Mouse (Mus musculus) stomach, embryonic 16.5 days (tissue): ENCODE results near the gene Ssmem1. TPM values are rescaled to one million over a fixed set of nuclear protein-coding genes. Genes with fewer than 3 reads are reported as not detected.

Source experiments
- ATAC-seq: fragments of 200-750 bp; cut with Nextera tagmentation; 2 replicates; pipeline ENCODE4 v1.8.0; 2017; ENCODE audit warnings: moderate number of reproducible peaks, moderate TSS enrichment; ENCODE audit not compliant: insufficient read depth, low FRiP score
- H3K27ac ChIP-seq: fragments of 300-500 bp; sonication (generic); 2 replicates; pipeline ENCODE4 v1.5.1; 2014; ENCODE audit warnings: low read length
- H3K27me3 ChIP-seq: fragments of 300-500 bp; sonication (generic); 2 replicates; pipeline ENCODE4 v1.6.1; 2014; ENCODE audit warnings: low read length, control low read depth, mixed read lengths; ENCODE audit not compliant: control insufficient read depth, insufficient read depth
- H3K36me3 ChIP-seq: fragments of 300-500 bp; sonication (generic); 2 replicates; pipeline ENCODE4 v1.6.1; 2014; ENCODE audit warnings: low read length; ENCODE audit not compliant: control insufficient read depth, insufficient read depth
- H3K4me1 ChIP-seq: fragments of 300-500 bp; sonication (generic); 2 replicates; pipeline ENCODE4 v1.6.1; 2014; ENCODE audit warnings: low read length, control low read depth, mixed read lengths; ENCODE audit not compliant: control insufficient read depth, insufficient read depth
- H3K4me2 ChIP-seq: fragments of 300-500 bp; sonication (generic); 2 replicates; pipeline ENCODE4 v1.6.1; 2014; ENCODE audit warnings: low read depth, low read length, mixed read lengths
- H3K4me3 ChIP-seq: fragments of 300-500 bp; sonication (generic); replicated peaks from 2 replicates; pipeline ENCODE4 v1.5.1; 2014; ENCODE audit warnings: mild to moderate bottlenecking, low read length
- H3K9ac ChIP-seq: fragments of 300-500 bp; sonication (generic); 2 replicates; pipeline ENCODE4 v1.6.1; 2014; ENCODE audit warnings: low read length
- H3K9me3 ChIP-seq: fragments of 300-500 bp; sonication (generic); replicated peaks from 2 replicates; pipeline ENCODE4 v1.6.1; 2016; ENCODE audit warnings: low read length, control low read depth; ENCODE audit not compliant: control insufficient read depth
- WGBS: fragments of 180-500 bp; shearing (Covaris S2); extraction: QIAGEN DNeasy Blood & Tissue Kit; methylation state at CpG from one replicate; pipeline ENCODE4 v1.1.7; 2014; 5-methylcytosine and 5-hydroxymethylcytosine counted together
- polyA plus RNA-seq: library from polyadenylated mRNA; unstranded; fragments of >200 nt; fragmentation: Nextera tagmentation; extraction: Ambion mirVana; gene quantifications from 2 replicates; pipeline ENCODE4 v1.2.1, GENCODE M21; 2015

Ssmem1 gene
- polyA plus RNA-seq, 1 experiment from 2014 or later, result not detected

DNA sequence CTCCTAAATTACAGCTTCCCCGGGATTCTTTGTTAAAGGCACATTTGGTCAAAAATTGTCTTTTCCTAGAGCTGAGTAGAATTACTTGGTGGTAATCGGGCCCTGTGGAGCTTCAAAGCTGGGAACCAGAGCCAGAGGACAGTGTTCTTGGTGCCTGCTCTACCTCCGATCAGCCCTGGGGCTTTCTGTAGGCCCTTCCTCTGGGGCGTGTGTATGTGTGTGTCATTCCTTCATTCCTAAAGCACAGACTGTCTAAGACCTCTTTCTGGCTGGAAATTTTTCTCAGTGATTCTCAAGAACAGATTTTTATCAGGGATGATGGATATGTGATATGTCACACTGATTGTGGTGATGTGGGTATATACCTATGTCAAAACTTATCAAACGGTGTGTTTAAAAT is 29.2 kb downstream of the Ssmem1 start:
- Histone ChIP-seq H3K27me3 (no peaks in the 10 kb centered on the region), H3K4me1 (peaks cover 15% of the 10 kb centered on the region), H3K27ac (peak overlapping the region; percentile 63), H3K9ac (no peak overlapping the region), H3K4me3 (no peak overlapping the region), H3K9me3 (no peaks in the 10 kb centered on the region), H3K4me2 (no peak overlapping the region), H3K36me3 (no peaks in the 10 kb centered on the region)
- ATAC-seq, result no peak
- WGBS, result 54% methylated on average over 5 of the region's 5 CpGs

DNA sequence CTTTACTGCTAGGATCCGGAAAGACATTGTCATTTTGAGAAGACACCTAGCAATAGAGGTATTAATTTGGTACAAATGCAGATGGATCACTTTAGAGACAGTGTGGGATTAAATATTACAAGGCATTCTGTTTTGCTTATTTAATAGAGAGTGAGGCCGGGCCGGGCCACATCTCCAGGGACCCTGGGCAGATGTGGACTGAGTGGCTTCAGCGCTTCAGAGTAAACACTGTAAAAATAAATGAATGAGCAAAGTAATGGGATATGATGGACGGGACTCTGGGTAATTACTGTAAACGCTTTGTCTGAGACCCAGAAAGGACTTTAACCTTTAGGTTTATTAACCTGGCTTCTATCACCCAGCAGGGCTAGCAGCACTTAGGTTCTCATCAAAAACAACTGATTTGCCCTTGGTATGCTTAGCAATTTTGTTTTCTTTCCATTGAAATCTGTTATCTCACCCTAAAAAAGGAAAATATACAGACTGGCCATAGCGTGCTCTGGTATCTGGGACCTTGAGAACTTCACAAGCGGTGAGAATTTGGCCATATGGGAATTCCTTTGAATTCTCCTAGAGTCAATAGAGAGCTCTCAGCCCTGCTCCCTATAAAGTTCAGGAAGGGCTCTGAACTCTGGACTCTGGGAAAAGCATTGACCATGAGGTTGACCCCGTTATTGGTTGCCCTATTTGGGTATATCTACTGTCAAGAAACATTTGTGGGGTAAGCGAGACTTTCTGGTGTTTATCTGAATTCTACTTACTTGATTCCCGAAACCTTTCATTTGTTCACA is 31.6 kb downstream of the Ssmem1 start, which contains the start of gene Cpa2:
TSS of gene Cpa2 (plus strand) at position 574 of the 791 bp plus-strand sequence.
- no peak within 1 kb of the TSS for H3K9ac ChIP-seq
- 0 out of 2 replicates have a peak within 1 kb of the TSS, but pooled peaks have one; percentile 22 for H3K27ac ChIP-seq
- no peak within 1 kb of the TSS for H3K4me2 ChIP-seq
- H3K27me3 ChIP-seq, result no peaks in the 10 kb centered on the region
- ATAC-seq, result no peak
- no peaks in the 10 kb centered on the region for H3K36me3 ChIP-seq
- H3K4me3 ChIP-seq, result peak within 1 kb of the TSS; percentile 14; the same call in 1 of the 2 replicates
- peaks cover 19% of the 10 kb centered on the region for H3K4me1 ChIP-seq
- H3K9me3 ChIP-seq, result no peaks in the 10 kb centered on the region
- 53% methylated on average over 11 of the region's 11 CpGs for WGBS

DNA sequence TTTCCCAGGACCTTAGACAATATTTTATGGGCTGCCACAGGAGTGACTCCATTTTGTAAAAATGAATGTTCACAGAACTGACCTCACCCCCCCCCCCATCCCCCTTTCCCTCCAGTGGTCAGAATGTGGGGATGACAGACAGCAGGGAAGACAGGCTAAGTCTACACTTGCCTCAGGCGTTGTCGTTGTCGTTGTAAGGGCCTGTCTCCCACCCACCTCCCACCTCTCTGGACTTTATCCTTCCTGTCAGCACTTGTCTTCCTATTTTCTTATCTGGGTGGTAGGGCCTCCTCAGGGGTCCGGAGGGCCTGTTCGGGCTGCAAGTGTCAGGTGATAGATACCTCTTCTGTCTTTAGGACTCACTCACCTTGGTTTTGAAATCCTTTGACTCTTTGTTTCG is 32.6 kb downstream of the Ssmem1 start:
- Histone ChIP-seq H3K27ac (no peak overlapping the region), H3K36me3 (no peaks in the 10 kb centered on the region), H3K9ac (no peak overlapping the region), H3K27me3 (no peaks in the 10 kb centered on the region), H3K4me3 (peak overlapping the region; percentile 14; the same call in 1 of the 2 replicates), H3K4me2 (no peak overlapping the region), H3K9me3 (no peaks in the 10 kb centered on the region), H3K4me1 (peaks cover 19% of the 10 kb centered on the region)
- ATAC-seq, result no peak
- 58% methylated on average over 6 of the region's 6 CpGs for WGBS

DNA sequence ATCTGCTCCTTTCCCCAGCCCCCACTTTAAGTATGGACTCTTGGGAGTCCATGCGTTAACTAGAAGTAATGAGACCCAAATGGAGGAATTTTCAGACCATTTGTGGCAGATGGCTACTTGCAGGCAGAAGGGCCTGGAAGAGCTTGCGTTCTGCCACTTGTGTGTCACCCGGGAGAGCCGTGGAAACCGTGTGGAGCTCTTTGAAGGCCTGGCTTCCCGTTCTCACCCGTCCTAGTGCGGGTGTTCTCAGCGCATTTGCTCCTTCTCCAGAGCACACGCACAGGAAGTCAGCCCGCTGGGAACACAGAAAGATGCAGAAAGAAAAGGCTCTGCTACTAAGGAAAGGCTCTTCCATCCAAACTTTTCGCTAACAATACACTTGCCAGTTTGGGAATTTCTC is 33.4 kb downstream of the Ssmem1 start:
- 49% methylated on average over 12 of the region's 12 CpGs for WGBS
- peak overlapping the region; percentile 33; the same call in 1 of the 2 replicates for H3K27ac ChIP-seq
- H3K36me3 ChIP-seq, result no peaks in the 10 kb centered on the region
- H3K9me3 ChIP-seq, result no peaks in the 10 kb centered on the region
- H3K4me3 ChIP-seq, result no peak overlapping the region
- peaks cover 16% of the 10 kb centered on the region for H3K4me1 ChIP-seq
- no peaks in the 10 kb centered on the region for H3K27me3 ChIP-seq
- H3K9ac ChIP-seq, result peak overlapping the region; percentile 38; the same call in 1 of the 2 replicates
- ATAC-seq, result no peak
- H3K4me2 ChIP-seq, result no peak overlapping the region

DNA sequence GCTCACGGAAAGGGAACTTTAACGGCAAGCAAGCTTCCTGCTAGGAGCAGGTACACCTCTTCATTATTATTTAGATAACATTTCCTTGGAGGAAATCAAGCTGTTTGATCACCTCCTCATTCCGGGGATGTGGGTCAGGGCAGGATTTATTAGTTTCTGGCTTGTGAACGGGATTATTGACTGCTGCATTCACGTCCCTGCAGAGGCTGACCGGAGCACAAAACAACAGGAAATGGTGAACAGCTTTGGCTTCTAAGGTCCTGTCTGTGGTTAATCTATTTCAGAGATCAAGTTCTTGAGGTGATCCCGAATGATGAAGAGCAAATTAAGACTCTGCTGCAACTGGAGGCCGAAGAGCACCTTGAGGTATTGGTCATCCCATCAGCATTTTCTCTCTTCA is 34.2 kb downstream of the Ssmem1 start:
- peak overlapping the region; percentile 19; the same call in 1 of the 2 replicates for H3K4me3 ChIP-seq

DNA sequence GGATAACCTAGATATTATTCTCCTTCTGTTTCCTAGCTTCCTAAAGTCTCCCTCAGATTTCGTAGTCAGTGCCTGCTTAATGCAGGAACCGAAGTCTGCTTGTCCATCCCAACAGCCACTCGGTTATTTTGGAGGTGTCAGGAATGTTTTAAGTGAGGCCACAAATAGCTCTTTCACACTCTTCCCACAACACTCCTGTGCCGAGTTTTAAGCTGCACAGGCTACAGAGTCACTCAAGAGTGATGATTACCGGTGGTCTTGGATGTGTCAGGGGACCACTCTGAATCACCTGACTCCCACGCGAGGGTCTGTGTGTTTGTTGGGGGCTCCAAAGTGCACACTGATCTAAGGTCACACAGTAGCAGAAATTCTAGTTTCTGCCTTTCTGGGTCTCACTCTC is 36.0 kb downstream of the Ssmem1 start:
- no peak for ATAC-seq
- Histone ChIP-seq H3K9ac (no peak overlapping the region), H3K4me2 (no peak overlapping the region), H3K36me3 (no peaks in the 10 kb centered on the region), H3K27me3 (no peaks in the 10 kb centered on the region), H3K9me3 (no peaks in the 10 kb centered on the region), H3K4me3 (no peak overlapping the region), H3K27ac (peak overlapping the region; percentile 44; the same call in 1 of the 2 replicates), H3K4me1 (peaks cover 21% of the 10 kb centered on the region)
- 69% methylated on average over 7 of the region's 7 CpGs for WGBS

More for the DNA sequence above, 34.2 kb downstream of the Ssmem1 start:
- 0 out of 2 replicates have a peak overlapping the region, but pooled peaks have one; percentile 2 for H3K27ac ChIP-seq
- H3K9me3 ChIP-seq, result no peaks in the 10 kb centered on the region
- peak overlapping the region; percentile 40 for H3K4me2 ChIP-seq
- no peaks in the 10 kb centered on the region for H3K27me3 ChIP-seq
- ATAC-seq, result no peak
- WGBS, result 27% methylated on average over 8 of the region's 8 CpGs
- H3K4me1 ChIP-seq, result peaks cover 12% of the 10 kb centered on the region; the same call in 1 of the 2 replicates
- H3K9ac ChIP-seq, result 0 out of 2 replicates have a peak overlapping the region, but pooled peaks have one; percentile 23
- no peaks in the 10 kb centered on the region for H3K36me3 ChIP-seq

DNA sequence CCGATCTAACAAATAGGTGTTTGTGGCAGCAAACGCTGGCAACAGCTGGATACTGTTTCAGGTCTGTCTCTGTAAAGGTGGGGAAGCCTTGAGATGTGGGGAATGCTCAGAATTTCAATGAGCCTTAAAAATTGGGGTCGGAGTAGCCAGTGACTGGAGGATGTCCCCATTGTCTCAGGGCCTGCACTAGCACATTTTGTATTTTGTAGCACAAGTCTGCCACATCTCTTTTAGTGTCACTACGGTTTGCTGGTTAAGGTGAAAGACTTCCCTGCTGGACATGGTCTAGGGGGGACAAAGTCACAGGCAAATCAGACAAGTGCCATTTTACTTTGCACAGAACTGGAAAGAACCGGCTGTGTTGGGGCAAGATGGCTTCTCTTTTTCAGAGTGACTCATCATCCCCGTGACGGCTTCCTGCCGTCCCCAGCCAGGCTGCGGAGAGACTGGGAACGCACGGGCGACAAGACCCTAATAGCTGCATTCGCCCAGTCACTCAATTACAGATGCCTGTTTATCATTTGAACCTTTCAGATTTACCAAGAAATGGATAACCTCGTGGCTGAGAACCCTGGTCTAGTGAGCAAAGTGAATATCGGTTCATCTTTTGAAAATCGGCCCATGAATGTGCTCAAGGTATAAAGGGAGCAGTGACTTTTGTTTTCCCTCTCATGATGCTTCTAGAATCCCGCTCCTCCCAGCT is 37.1 kb downstream of the Ssmem1 start:
- Histone ChIP-seq H3K4me1 (peaks cover 21% of the 10 kb centered on the region), H3K27me3 (no peaks in the 10 kb centered on the region), H3K9ac (peak overlapping the region; percentile 46; the same call in 1 of the 2 replicates), H3K9me3 (no peaks in the 10 kb centered on the region), H3K36me3 (no peaks in the 10 kb centered on the region), H3K4me3 (peak overlapping the region; percentile 16), H3K4me2 (peak overlapping the region; percentile 58), H3K27ac (peak overlapping the region; percentile 53)
- ATAC-seq, result peak; percentile 25; the same call in 1 of the 2 replicates
- 14% methylated on average over 17 of the region's 17 CpGs for WGBS

DNA sequence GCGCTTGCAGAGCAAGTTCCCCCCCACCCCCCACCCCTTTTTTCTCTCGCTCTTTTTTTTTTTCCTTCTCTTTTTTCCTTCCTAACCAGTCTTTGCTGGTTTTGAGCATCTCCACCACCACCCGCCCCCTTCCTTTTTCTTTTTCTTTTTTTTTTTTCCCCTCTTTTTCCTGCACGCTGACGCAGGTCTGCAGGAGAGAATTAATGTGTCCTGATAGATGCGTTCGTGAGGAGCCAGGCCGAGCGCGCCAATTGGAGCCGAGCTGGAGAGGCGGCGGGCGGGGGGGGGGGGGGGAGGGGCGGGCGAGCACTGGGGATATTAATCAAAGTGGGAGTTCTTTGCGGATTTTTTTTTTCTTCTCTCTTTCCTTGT is 37.6 kb downstream of the Ssmem1 start:
- Histone ChIP-seq H3K27me3 (no peaks in the 10 kb centered on the region), H3K4me3 (peak overlapping the region; percentile 16), H3K4me1 (peaks cover 21% of the 10 kb centered on the region), H3K9ac (peak overlapping the region; percentile 46; the same call in 1 of the 2 replicates), H3K27ac (peak overlapping the region; percentile 53), H3K4me2 (peak overlapping the region; percentile 58), H3K9me3 (no peaks in the 10 kb centered on the region), H3K36me3 (no peaks in the 10 kb centered on the region)
- 0% methylated on average over 17 of the region's 17 CpGs for WGBS
- no peak; the same call in 1 of the 2 replicates for ATAC-seq
